Mouse (Mus musculus): ENCODE results near the gene Il1rl2.

Gene Il1rl2

DNA sequence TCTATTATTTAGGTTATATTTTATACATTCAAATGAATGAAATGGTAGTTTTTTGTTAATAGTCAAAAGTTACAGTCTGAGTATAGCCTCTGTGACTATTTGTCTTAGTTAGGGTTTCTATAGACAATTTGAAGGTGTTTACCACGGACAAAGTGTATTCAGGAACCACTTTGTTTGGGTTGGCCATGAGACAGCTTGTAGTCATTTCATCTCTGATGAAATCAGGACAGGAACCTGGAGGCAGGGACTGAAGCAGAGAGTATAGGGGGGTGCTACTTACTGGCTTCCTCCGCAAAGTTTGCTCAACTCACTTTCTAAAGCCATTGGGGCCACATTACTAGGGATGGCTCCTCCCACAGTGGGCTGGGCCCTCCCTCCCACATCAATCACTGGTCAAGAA lies 12.8 kb upstream of the Il1rl2 start:
- no peak for TF ChIP-seq GATA4 (IDR thresholded peaks at IDR 0.05; ENCODE audit: insufficient replicate concordance, low read length)

DNA sequence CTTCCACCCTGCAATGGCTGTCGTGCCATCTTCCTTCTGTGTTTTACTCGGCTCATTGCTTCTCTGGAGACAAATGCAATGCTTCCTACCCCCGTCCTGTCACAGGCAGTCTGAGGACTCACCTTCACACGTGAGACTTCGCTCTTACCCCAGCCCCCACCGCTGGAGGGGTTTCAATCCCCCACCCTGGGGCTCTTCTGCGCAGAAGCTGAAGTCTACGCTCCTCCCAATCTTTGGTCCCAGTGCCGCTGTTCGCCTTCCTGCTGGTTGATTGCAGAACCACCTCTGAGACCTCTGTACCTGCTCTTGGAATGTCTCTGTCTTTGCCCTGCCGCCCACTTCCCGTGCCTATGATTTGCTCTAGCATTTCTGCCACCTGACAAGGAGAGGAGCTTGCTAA lies 10.4 kb upstream of the Il1rl2 start:
- TF ChIP-seq GATA4 (IDR thresholded peaks at IDR 0.05; ENCODE audit: insufficient replicate concordance, low read length), result no peak

DNA sequence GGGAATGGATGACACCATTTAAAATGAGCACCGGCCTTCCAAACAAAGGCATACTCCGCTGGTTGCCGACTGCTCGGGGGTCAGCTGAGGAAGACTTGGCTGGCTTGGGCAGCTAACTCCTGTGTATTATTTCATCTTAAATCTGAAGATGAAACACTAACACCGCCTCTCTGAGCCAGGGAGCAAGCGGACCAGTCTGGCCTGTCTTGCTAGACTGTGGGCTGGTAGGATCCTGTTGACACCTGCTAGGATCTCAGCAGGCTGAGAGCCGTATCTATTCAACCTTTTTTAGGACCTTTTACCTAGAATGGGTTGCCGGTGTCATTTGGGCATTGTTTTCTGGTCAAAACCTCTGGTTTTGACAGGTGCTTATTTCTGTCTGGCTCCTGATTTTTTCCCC lies 6.8 kb upstream of the Il1rl2 start:
- no peak for TF ChIP-seq GATA4 (IDR thresholded peaks at IDR 0.05; ENCODE audit: insufficient replicate concordance, low read length)

DNA sequence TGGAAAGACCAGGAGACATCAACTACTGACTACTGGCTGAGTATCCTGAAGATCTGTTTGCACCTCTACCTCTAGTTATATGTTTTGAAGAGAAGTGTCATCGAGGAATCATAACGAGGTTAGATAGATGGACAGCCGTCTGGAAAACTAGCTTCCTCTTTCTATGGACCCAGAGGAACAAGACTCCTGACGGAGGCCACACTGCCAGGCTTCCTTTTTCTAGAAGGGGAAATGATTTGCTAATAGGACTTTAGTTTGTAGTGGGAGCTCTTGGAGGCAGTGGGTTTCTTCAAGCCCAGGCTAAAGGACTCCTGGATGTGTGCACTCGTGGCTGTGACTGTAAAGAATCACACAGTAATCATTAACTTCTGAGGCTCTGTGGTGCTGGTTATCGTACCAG lies 2.6 kb upstream of the Il1rl2 start:
- no peak for TF ChIP-seq GATA4 (IDR thresholded peaks at IDR 0.05; ENCODE audit: insufficient replicate concordance, low read length)

DNA sequence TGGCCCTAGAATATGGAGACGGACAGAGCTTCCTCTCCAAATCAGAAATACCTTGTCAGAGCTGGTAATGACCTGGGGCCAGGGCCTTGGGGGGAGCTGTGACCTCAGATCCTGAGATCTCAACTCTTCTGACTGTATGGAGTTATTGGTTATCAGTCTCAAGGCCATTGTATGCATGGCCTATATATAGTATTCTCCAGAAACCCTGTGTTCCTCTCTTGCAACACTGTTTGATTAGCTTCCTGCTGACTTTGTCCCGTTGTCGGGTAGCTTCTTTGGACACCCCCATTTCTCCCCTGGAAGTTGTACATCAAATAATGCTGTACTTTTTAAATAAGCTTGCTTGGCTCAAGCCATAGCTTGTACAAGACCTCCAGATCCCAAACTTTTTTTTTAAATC lies 1.9 kb upstream of the Il1rl2 start:
- no peak for TF ChIP-seq GATA4 (IDR thresholded peaks at IDR 0.05; ENCODE audit: insufficient replicate concordance, low read length)

DNA sequence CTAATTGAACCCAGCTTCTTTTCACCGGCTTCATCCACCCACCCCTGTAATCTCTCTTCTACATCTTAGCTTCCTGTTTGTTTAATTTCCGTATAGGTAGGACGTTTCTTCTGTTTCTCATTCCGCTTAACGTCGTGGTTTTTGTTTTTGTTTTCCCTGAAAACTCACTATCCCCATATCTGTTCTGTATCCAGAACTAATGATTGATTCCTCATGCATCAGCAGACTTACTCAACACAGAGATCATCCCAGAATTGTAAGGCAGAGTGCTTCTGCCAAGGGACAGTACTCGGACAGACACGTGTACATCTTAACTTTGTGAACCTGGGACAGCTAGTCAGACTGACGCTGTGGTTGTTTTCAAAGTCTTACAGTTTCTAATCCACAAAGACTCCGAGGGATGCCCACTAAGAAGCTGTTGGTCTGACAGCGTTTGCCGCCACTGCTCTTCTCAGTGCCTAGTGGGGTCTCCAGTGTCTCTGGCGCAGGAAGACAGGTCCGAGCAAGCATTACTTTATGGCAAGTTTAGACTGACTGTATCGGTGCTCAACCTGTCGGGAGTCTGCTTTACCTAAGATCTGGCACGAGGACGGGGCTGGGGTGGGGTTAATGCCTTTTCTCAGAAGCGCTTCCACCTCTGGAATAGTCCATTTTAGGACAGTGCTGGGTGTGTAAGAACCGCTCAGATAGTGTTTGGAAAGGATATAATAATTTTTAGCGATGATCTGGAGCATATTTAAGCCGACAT lies 719 bp downstream of the Il1rl2 start:
- no peak for TF ChIP-seq GATA4 (IDR thresholded peaks at IDR 0.05; ENCODE audit: insufficient replicate concordance, low read length)

DNA sequence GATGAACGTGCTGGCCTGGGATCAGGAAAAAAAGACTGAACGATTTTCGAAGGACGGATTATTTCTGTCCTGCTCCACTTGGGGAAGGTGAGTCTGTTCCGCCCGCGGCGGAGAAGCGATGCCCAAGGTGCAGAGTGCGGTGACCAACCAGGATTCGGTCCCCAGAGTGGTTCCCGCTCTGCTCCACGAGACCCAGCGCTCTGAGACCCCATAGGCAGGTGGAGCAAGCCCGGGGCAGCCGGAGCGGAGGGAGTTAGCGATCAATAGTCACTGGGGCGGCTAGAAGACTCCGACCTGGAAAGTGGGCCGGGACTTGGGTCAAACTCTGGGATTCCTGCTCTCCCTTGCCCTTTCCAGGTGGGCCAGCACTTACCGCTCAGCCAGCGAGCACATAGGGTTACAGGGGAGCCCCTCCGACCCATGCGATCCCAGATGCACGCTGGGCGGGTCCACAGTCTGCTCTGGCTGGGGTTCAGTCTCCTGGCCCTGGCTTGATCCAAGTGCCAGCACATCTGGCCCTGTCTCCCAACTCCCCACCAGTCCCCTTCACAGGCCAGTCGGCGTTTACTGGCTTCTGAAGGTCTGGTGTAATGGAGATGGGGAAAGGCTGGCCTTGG lies 1.4 kb downstream of the Il1rl2 start:
- TF ChIP-seq GATA4 (IDR thresholded peaks at IDR 0.05; ENCODE audit: insufficient replicate concordance, low read length), result no peak

DNA sequence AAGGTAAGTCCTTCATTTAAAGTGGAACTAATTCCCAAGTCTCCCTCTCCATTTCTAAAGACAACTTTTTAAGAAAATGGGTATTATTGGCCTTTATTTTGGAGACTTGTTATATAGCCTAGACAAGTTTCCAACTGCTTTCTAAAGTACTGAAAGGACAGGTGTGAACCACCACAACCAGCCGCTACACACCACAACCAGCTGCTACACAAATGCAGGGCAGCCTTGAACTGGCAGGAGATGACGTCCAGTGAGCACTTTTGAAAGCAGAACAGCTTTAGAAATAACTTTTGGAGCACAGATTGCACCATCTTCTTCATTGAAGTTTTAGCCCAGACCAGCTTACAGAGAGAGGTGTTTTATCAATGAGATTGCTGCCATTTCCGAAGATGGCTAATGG lies 3.2 kb downstream of the Il1rl2 start:
- no peak for TF ChIP-seq GATA4 (IDR thresholded peaks at IDR 0.05; ENCODE audit: insufficient replicate concordance, low read length)

DNA sequence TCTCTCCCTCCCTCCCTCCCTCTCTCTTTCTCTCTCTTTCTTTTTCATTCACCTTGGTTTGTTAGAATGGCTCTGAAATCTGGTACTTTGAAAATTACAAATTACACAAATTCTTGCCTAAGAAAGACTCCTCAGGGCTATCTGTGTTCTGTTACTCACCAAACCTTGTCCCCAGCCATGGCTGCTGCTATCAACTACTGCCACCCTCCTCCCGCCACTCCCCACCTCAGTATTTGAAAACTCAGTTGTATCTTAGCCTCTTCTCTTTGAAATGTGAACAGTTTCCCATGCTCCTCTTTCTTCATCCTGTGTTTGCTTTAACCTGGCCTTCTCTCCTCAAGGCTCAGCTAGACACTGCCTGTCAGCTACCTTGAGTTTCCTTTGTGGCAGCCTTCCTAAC lies 5.1 kb downstream of the Il1rl2 start:
- no peak for TF ChIP-seq GATA4 (IDR thresholded peaks at IDR 0.05; ENCODE audit: insufficient replicate concordance, low read length)

DNA sequence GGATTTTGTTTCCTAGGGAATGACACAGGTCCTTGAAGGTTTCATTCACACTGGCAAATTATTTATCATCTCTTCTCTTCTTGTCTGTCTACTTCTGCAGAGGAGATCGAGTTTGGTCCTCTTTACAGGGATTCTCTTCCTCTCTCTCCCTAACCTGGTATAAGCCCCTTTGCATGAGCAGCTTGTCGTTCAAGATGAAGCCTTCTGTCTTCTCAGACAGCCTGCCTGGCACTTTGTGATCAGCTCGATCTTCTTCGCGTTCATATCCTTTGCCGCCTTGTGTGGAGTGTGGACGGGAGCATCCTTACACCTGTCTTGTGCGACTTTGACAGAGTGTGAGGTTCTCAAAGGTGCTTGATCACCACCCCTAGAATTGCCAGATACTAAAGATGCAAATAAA lies 5.8 kb downstream of the Il1rl2 start:
- no peak for TF ChIP-seq GATA4 (IDR thresholded peaks at IDR 0.05; ENCODE audit: insufficient replicate concordance, low read length)

DNA sequence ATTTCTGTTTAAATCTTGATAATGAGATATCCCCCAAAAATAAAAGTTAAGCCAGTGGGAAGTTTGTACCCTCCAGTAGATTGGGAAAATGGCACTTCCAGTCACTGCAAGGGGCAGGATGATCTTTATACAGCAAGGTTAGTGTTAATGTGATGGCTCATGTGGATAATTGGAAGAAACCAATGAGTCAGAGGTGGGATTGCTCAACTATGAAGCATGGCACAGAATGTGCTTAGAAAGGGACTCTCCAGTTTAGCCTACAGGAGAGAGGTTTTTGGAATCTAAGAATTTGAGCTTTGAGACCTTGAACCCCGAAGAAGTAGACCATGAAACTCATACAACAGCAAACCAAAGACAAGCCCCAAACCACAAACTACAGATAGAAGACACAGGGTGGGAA lies 14.9 kb downstream of the Il1rl2 start:
- TF ChIP-seq GATA4 (IDR thresholded peaks at IDR 0.05; ENCODE audit: insufficient replicate concordance, low read length), result no peak

DNA sequence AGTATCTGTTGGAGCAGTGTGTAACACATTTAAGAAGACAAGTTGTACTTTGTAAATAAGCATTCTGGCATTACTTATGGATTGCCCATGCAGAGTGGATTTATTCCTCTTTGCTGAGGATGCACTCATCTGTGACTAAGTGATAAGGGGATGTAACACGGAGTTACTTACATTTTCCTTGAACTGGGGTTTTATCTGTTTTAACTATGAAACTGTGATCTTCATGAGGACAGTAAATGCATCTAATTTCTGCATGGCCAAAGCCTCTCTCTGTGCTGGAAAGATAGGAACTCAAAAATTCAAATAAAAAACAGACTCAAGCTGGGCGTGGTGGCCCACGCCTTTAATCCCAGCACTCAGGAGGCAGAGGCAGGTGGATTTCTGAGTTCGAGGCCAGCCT lies 15.7 kb downstream of the Il1rl2 start:
- TF ChIP-seq GATA4 (IDR thresholded peaks at IDR 0.05; ENCODE audit: insufficient replicate concordance, low read length), result no peak

DNA sequence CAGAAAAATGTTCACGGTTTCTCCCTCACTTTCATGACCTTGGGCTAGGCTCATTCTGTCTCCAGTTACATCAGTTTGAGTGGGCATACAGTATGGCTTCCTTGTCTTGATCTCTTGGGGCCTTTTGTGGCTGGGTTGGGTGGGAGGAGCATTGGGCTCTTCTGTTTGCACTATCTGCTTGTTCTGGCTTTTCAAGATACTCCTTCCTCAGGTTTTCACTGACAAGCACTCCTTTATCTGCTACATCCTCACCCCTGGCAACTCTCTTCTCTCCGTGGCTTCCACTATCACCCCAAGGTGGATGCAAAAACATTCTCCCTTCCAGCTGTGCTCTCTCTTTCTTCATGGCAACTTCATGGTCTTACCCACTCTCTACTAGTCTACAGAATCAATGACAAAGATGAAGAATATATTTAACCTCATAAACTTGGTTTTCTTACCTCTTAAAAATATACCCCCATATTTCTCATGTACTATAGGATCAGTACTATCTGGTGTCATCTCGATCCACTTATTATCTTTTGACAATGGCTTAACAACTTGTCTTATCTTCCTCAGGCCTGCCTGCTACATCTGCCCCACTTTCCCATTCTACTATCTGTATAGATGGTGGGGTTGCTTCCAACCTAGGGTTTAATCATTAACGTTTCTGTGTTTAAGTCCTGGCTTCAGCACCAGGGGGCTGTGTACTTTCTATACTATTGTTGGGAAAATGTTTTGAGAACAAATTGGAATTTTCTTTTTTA lies 27.9 kb downstream of the Il1rl2 start:
- no peak for TF ChIP-seq GATA4 (IDR thresholded peaks at IDR 0.05; ENCODE audit: insufficient replicate concordance, low read length)

DNA sequence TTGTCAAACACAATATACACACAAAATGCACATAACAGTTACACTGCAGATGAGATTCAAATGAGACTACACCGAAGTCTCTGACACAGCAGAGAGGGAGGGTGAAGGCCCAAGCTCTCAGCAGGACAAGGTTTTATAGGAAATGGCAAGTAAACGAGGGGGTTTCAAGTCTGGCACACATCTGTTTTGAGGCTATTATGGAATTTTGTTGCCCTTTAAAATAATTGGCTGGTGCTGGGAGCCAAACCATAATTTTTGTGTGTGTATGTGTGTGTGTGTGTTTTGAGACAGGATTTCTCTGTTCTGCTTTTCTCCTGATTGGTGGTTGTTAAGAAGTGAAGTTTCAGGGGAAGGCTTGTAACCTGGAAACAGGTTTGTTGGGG lies 28.5 kb downstream of the Il1rl2 start:
- no peak for TF ChIP-seq GATA4 (IDR thresholded peaks at IDR 0.05; ENCODE audit: insufficient replicate concordance, low read length)

DNA sequence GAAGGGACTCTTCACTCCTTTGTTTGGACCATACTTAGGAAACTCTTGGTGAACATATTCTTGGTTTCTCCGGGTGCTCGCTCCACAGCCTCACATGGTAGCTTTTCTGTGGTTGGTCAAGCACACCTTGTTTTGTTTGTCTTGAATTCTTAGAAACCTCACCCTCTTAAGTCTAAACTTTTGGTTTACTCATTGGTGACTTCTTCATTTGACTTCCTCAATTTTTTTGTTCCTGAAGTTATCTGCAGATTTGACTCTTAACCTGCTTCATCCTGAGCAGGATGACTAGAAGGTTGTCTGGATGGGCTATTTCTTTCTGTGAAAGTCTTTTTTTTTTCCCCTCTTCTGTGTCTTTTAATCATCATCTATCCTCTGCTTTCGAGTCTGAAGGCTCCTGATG lies 30.3 kb downstream of the Il1rl2 start:
- no peak for TF ChIP-seq GATA4 (IDR thresholded peaks at IDR 0.05; ENCODE audit: insufficient replicate concordance, low read length)

DNA sequence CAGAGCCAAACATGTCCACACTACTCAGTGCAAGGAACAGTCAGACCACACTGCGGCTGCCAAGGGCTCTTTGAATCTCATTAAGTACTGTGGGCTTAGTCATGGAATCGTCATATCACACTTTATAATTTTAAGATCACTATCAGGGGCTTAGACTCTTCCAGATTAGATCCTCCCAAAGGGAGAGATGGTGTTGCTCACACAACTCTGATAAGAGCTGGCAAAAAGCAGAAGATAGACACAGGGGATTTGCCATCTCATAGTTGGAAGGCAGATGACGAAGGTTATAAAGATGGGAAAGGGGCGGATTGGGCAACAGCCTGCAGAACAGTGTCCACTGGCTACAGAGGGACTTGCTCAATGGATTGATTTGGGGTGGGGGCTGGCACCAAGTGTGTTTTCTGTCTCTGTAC lies 31.0 kb downstream of the Il1rl2 start:
- no peak for TF ChIP-seq GATA4 (IDR thresholded peaks at IDR 0.05; ENCODE audit: insufficient replicate concordance, low read length)
